Mouse (Mus musculus) bone marrow macrophage, adult 2 months (primary cell): Measurements from ENCODE around the gene Dtx2.

Experiments used
- CTCF ChIP-seq: IDR thresholded peaks from 2 replicates; pipeline ENCODE4 v1.5.1; 2012; ENCODE audit warnings: low read depth, mild to moderate bottlenecking, low read length, moderate library complexity
- POLR2A ChIP-seq: IDR thresholded peaks from 2 replicates; pipeline ENCODE4 v1.6.1; 2012; ENCODE audit warnings: mild to moderate bottlenecking, low read depth, low read length, borderline replicate concordance

GRCm38 (mm10) chr5:136052861-136053655 is 58.5 kb downstream of the Dtx2 start:
- no peak for TF ChIP-seq CTCF
- no peak for TF ChIP-seq POLR2A
